Mouse (Mus musculus): Measurements from ENCODE around the gene Setd2.

- TF ChIP-seq CTCF (IDR thresholded peaks at IDR 0.05; ENCODE audit: control insufficient read depth, insufficient read depth, insufficient read length) (no peak), MYOG (IDR thresholded peaks at IDR 0.05; ENCODE audit: control insufficient read depth, extremely low read depth, insufficient read length) (no peak), USF1 (IDR thresholded peaks at IDR 0.05; ENCODE audit: low read depth) (no peak), FOSL1 (IDR thresholded peaks at IDR 0.05; ENCODE audit: insufficient read depth, low read length, poor library complexity, severe bottlenecking) (no peak), MAX (IDR thresholded peaks at IDR 0.05) (no peak), CEBPB (IDR thresholded peaks at IDR 0.05; ENCODE audit: low read depth) (no peak)
Measured at GRCm38 (mm10) chr9:110643787-110644186, 111.4 kb downstream of the Setd2 start.

Measured in C2C12 (cell line).